Mouse (Mus musculus) spleen, adult 2 months (tissue): ENCODE data around the gene Sgcd. TPM values are rescaled to one million over a fixed set of nuclear protein-coding genes. Genes with fewer than 3 reads are reported as not detected.

Experiments
- DNase-seq, 2 experiments: peaks; one replicate each; pipeline versions ENCODE4 v3.0.0 to v3.0.0-alpha.2; 2012 to 2021; ENCODE audit warnings: low spot score in 2 of 2, low read depth in 1 of 2
- H3K27ac ChIP-seq: fragments of 200-500 bp; 2 replicates; pipeline ENCODE4 v1.5.1; 2012; ENCODE audit warnings: low read length, inconsistent platforms; ENCODE audit not compliant: insufficient read depth
- H3K27me3 ChIP-seq: fragments of 200-500 bp; 2 replicates; pipeline ENCODE4 v1.6.1; 2012; ENCODE audit warnings: mild to moderate bottlenecking, moderate library complexity, low read length, inconsistent platforms; ENCODE audit not compliant: control insufficient read depth, insufficient read depth
- H3K36me3 ChIP-seq: fragments of 200-500 bp; 2 replicates; pipeline ENCODE4 v1.6.1; 2012; ENCODE audit warnings: mild to moderate bottlenecking, low read length, inconsistent platforms; ENCODE audit not compliant: control insufficient read depth, insufficient read depth
- H3K4me1 ChIP-seq: fragments of 200-500 bp; 2 replicates; pipeline ENCODE4 v1.6.1; 2011; ENCODE audit warnings: inconsistent platforms; ENCODE audit not compliant: control insufficient read depth, insufficient read depth, insufficient read length
- H3K4me3 ChIP-seq: fragments of 200-500 bp; 2 replicates; pipeline ENCODE4 v1.5.1; 2011; ENCODE audit warnings: mild to moderate bottlenecking, inconsistent platforms; ENCODE audit not compliant: insufficient read depth, insufficient read length; ENCODE audit errors: extremely low read depth
- CTCF ChIP-seq: fragments of 200-500 bp; IDR thresholded peaks from 2 replicates; pipeline ENCODE4 v1.5.1; 2011; ENCODE audit warnings: mild to moderate bottlenecking, inconsistent platforms; ENCODE audit not compliant: insufficient read depth, insufficient read length, insufficient replicate concordance; ENCODE audit errors: extremely low read depth
- POLR2A ChIP-seq: fragments of 200-500 bp; IDR thresholded peaks from 2 replicates; pipeline ENCODE4 v1.6.1; 2011; ENCODE audit warnings: low read depth, low read length, inconsistent platforms
- WGBS: fragments of 180-500 bp; shearing (Covaris S2); methylation state at CpG from one replicate; pipeline ENCODE4 v1.1.7; 2018; 5-methylcytosine and 5-hydroxymethylcytosine counted together
- polyA plus RNA-seq: library from polyadenylated mRNA; depleted of rRNA; stranded (reverse); fragments of >200 nt; gene quantifications from 2 replicates; pipeline ENCODE4 v1.2.3, GENCODE M21; 2012

Gene Sgcd
- polyA plus RNA-seq, 1 experiment: 0.07 TPM

GRCm38 (mm10) chr11:47014278-47014677 lies 974.5 kb downstream of the Sgcd start:
- Histone ChIP-seq H3K36me3 (no peaks in the 10 kb centered on the region), H3K27me3 (no peaks in the 10 kb centered on the region), H3K4me3 (no peak overlapping the region), H3K4me1 (no peaks in the 10 kb centered on the region), H3K27ac (no peak overlapping the region)
- no peak for DNase-seq
- no peak for TF ChIP-seq POLR2A
- TF ChIP-seq CTCF: no peak

DNA sequence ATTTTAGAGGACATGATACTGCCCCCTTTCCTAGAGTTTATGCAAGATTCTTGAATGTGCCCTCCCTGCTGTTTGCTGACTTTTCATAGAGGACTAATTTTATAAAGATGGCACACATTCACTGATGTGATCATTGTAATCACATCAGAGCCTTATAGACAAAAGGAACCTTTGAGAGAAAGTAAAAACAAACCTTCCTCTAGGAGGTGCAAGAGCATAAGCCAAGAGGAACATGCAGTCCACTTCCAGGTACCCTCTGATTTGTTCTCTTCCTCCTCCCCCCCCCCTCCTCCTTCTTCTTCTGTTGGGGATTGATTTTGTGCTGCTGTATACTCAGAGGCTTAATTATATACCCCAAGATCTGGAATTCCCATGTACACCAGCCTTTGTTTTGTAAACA lies 978.6 kb downstream of the Sgcd start:
- no peaks in the 10 kb centered on the region for H3K4me1 ChIP-seq
- no peak overlapping the region for H3K27ac ChIP-seq
- H3K27me3 ChIP-seq: no peaks in the 10 kb centered on the region
- no peak for DNase-seq
- no peak overlapping the region for H3K4me3 ChIP-seq
- no peak for TF ChIP-seq POLR2A
- no peak for TF ChIP-seq CTCF
- H3K36me3 ChIP-seq: no peaks in the 10 kb centered on the region

- Histone ChIP-seq H3K4me1 (no peaks in the 10 kb centered on the region), H3K36me3 (no peaks in the 10 kb centered on the region), H3K27ac (no peak overlapping the region), H3K27me3 (no peaks in the 10 kb centered on the region), H3K4me3 (no peak overlapping the region)
- 72% methylated on average over 1 of the region's 1 CpGs for WGBS
- no peak for TF ChIP-seq POLR2A
- DNase-seq: no peak
These were observed 983.4 kb downstream of the Sgcd start for GRCm38 (mm10) chr11:47005301-47005875.

GRCm38 (mm10) chr11:46939311-46939710 lies 1049.5 kb downstream of the Sgcd start:
- no peaks in the 10 kb centered on the region for H3K27me3 ChIP-seq
- TF ChIP-seq POLR2A (no peak), CTCF (no peak)
- DNase-seq: no peak
- no peak overlapping the region for H3K4me3 ChIP-seq
- WGBS: 75% methylated on average over 4 of the region's 4 CpGs
- no peaks in the 10 kb centered on the region for H3K4me1 ChIP-seq
- H3K36me3 ChIP-seq: no peaks in the 10 kb centered on the region
- no peak overlapping the region for H3K27ac ChIP-seq

DNA sequence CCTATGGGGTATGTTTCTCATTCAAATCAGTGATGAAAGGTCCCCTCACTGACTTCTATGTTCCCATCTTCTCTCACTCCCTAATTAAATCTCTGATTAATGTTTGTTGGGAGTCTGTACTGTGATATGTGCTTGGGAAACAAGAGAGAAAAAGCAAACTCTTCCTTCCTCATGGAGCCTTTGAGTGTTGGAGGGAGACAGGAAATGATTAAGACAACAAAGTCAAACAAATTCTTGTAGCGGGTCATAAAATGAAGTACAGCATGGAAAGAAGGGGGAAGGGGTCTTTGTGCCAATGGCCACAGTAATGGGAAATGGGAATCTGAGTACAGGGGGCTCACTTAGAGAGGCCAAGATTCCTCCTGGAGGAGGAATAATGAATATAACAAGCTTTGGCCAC lies 1063.8 kb downstream of the Sgcd start:
- Histone ChIP-seq H3K4me1 (no peaks in the 10 kb centered on the region), H3K36me3 (no peaks in the 10 kb centered on the region), H3K27ac (no peak overlapping the region), H3K4me3 (no peak overlapping the region), H3K27me3 (no peaks in the 10 kb centered on the region)
- 97% methylated on average over 1 of the region's 1 CpGs for WGBS
- no peak for DNase-seq
- TF ChIP-seq POLR2A (no peak), CTCF (no peak)

GRCm38 (mm10) chr11:46920244-46920643 lies 1068.5 kb downstream of the Sgcd start:
- WGBS: 94% methylated on average over 1 of the region's 1 CpGs
- no peak for TF ChIP-seq CTCF
- no peak for TF ChIP-seq POLR2A

GRCm38 (mm10) chr11:46912656-46913237 lies 1076.0 kb downstream of the Sgcd start:
- H3K27ac ChIP-seq: no peak overlapping the region
- TF ChIP-seq POLR2A: no peak
- no peak for TF ChIP-seq CTCF
- no peak for DNase-seq
- no peaks in the 10 kb centered on the region for H3K4me1 ChIP-seq
- H3K4me3 ChIP-seq: no peak overlapping the region
- WGBS: 91% methylated on average over 5 of the region's 5 CpGs
- no peaks in the 10 kb centered on the region for H3K27me3 ChIP-seq
- no peaks in the 10 kb centered on the region for H3K36me3 ChIP-seq

More at GRCm38 (mm10) chr11:46920244-46920643, 1068.5 kb downstream of the Sgcd start:
- H3K27me3 ChIP-seq: no peaks in the 10 kb centered on the region
- no peak for DNase-seq
- H3K4me1 ChIP-seq: no peaks in the 10 kb centered on the region
- no peak overlapping the region for H3K4me3 ChIP-seq
- no peak overlapping the region for H3K27ac ChIP-seq
- H3K36me3 ChIP-seq: no peaks in the 10 kb centered on the region
